Mouse (Mus musculus): ENCODE data around the gene Slc39a10.
"Not testable (repeated sequence)": the region's sequence is repeated elsewhere in the genome, so short reads cannot be mapped to it uniquely, and the experiment has no call there.

Slc39a10 gene

GRCm38 (mm10) chr1:46782227-46782626 is 110.4 kb downstream of the Slc39a10 start:
- not testable (repeated sequence) for DNase-seq (ENCODE audit: low spot score in 2 of 2)

GRCm38 (mm10) chr1:46770077-46770695 is 122.5 kb downstream of the Slc39a10 start:
- not testable (repeated sequence) for DNase-seq (ENCODE audit: low spot score in 2 of 2)

GRCm38 (mm10) chr1:46769318-46769717 is 123.3 kb downstream of the Slc39a10 start:
- not testable (repeated sequence) for DNase-seq (ENCODE audit: low spot score in 2 of 2)

- not testable (repeated sequence) for DNase-seq (ENCODE audit: low spot score in 2 of 2)
These were observed 128.1 kb downstream of the Slc39a10 start for GRCm38 (mm10) chr1:46764600-46764999.

Data from right cerebral cortex, postnatal 36 days (tissue).